Mouse (Mus musculus): ENCODE measurements around the gene Vmn1r31.

Gene Vmn1r31

DNA sequence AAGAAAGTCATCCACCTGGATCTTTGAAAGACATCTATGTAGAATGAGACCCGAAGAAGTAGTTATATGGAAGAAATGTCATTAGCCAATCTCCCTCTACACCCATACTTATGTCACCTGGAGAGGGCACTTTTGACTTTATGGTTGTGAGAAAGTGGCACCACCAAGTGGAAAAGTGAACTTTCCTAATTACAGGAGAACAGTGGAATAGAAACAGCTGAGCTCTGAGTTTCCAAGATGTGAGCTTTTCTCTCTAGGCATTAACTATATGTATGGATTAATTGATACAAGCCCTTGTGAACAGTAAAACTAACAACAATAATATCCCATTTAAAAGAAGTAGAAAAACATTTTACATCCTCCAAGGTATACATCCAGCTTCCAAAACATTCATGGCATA, at the start of gene Vmn1r31:
Gene Vmn1r31, minus strand, starts transcription at position 101 of the 400 bp plus-strand sequence.
- no peak for DNase-seq

DNA sequence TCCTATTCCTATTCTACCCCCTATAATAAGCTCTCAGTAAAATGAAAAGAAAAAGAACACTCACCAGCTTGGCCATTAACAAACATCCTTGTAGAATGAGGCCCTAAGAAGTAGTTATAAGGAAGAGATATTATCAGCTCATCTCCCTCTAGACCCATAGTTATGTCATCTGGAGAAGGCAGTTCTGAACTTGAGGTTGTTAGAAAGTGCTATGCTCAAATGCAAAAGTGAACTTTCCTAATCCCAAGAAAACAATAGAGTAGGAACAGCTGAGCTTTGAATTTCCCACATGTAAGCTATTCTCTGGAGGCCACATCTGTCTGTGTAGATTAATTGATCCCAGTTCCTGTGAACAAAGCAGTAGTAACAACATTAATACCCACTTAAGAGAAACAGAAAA, 31.8 kb downstream of the Vmn1r31 start, which contains the start of gene Vmn1r30:
Gene Vmn1r30, minus strand, starts transcription at position 101 of the 400 bp plus-strand sequence.
- DNase-seq = no peak
